Mouse (Mus musculus): ENCODE data around the gene Reps2.
A peak's percentile ranks its signal among the peaks of the same experiment; 100 is the strongest.

Reps2 gene

GRCm38 (mm10) chrX:162643091-162643788, at the start of gene Reps2:
TSS of gene Reps2 (minus strand) at chrX:162643649.
- peak; percentile 90 for DNase-seq

- DNase-seq: no peak
These were observed 47.8 kb upstream of the Reps2 start for GRCm38 (mm10) chrX:162691272-162691671.

GRCm38 (mm10) chrX:162685394-162685793, 41.9 kb upstream of the Reps2 start:
- no peak for DNase-seq

DNA sequence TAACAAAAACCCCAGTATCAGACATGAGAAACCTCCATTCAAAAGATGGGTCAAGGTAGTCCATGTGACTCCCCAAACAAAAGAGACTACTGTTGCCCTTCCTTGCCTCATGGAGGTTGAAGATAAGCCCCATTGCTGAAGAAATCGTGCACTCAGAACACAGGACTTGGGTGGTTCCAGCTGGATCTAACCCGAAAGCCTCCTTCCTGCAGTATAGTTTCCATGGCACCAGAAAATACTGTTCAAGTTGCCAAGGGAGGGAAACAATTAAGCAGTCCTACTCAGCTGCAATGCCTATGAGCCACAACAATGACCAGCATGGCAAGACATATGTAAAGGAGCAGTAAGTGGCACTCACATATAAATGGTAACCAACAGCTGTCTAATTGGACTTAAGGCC, 36.1 kb upstream of the Reps2 start:
- no peak for DNase-seq

DNA sequence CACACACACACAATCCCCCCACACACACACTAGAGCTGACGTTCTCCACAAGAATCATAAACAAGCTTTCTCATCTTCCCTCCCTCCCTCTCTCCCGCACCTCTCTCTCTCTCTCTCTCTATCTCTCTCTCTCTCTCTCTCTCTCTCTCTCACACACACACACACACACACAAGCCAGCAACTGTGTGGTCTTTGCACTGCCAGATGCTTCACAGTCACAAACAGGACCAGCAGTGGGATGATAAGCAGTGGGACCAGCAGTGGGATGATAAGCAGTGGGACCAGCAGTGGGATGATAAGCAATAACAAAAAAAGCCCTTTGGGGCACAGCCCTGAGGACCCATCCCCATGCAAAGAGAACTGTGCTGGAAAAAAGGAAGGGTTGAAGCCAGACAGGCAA, 35.4 kb upstream of the Reps2 start:
- no peak for DNase-seq

GRCm38 (mm10) chrX:162666166-162666565, 22.7 kb upstream of the Reps2 start:
- no peak for DNase-seq

DNA sequence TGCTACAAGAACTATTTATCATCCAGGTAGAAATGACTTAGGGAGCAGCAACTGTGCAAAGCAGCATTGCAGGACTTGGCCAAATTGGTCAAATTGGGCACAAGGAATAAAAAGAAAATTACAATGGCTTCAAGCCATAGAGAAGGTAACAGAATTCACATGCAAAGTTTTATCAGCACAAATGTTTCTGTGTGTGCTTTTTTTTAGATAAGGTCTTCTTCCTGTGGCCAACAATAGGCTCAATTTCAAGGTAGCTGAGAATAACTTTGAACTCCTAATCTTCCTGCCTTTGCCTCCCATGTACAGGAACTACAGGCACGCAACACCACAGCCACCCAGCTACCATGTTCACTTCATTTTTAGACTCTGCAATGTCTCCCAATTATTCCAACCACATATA, 16.7 kb upstream of the Reps2 start:
- DNase-seq: no peak

- no peak for DNase-seq
These were observed 10.1 kb upstream of the Reps2 start for GRCm38 (mm10) chrX:162653518-162653917.

GRCm38 (mm10) chrX:162652445-162652844, 9.0 kb upstream of the Reps2 start:
- DNase-seq: no peak

- DNase-seq: no peak
These were observed 7.7 kb upstream of the Reps2 start for GRCm38 (mm10) chrX:162651125-162651524.

GRCm38 (mm10) chrX:162643789-162644092, 292 bp upstream of the Reps2 start:
- no peak for DNase-seq

DNA sequence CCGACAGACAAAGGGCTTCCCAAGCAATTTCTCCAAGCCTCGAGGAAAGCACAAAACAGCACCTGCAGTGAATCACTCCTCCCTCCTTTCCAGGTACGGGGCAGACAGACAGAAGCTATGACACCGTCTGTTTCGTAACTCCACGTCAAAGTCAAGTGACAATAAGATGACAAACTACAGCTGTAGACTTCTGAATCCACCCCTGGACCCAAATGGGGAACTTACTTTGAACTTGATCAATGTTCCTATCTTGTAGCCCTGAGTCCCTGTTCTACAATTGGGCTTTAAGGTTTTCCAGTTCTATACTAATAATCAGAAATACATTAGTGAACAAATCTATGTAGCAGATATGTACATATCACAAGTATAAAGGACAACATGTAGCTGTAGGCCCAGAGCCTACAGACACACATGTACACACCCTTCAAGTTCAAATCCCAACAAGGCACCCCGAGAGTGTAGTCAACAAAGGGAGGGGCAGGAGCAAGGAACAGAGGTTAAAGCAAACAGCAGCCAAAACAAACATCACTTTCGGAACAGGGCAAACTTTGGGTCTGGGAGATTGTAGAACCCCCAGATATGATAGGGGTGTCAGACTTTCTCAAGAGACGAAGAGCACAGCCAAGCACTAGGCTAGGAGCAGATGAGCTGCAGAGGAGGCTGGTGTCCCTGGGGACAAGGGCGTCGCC, 903 bp downstream of the Reps2 start:
- peak; percentile 8 for DNase-seq

DNA sequence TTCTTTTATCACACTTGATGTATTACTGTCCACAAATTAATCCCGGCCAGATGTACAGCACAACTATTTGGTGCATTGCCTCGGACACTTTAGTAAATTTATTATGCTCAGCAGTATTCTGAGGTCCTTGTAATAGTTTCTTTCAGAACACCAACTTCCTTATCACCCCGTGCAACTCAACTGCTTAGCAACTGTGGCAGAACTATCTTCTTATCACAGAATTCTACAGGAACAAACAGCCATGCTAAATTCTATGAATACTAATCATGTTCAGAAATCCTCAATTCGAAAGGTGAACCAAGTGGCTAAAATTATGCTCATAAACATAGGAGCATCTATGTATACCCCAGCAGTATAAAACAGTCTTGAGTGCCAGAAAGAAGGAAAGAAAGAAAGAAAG, 1.7 kb downstream of the Reps2 start:
- no peak for DNase-seq

DNA sequence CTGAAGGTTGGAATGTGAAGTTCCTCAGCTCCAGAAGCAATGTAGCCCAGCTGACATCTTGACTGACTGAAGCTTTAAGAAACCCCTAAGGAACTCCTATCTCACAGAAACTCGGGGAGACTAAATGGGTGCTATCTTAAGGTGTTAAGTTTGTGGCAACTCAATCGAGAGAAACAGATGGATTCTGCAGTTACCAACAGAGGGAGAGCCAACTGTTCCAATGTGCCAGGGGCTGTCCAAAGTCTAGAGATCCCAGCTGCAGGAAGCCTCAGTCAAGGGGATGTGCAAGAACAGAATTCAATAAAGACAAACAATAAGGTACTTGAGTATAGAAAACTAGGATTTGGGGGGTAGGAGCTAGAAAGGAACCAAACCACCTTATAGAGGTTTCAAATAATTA, 8.3 kb downstream of the Reps2 start:
- no peak for DNase-seq

DNA sequence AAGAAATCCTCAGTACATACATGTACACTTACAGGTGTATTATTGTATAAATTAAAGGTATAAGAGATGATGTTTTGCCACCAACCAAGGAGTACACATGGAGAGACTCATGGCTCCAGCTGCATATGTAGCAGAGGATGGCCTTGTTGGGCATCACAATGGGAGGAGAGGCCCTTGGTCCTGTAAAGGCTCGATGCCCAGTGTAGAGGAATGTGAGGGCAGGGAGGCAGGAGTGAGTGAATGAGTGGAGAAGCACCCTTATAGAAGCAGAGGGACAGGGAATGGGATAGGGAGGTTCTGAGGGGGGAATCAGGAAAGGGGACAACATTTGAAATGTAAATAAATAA, 21.4 kb downstream of the Reps2 start:
- no peak for DNase-seq

- no peak for DNase-seq
These were observed 22.0 kb downstream of the Reps2 start for GRCm38 (mm10) chrX:162621194-162622090.

- no peak for DNase-seq
These were observed 23.7 kb downstream of the Reps2 start for GRCm38 (mm10) chrX:162619705-162620104.

DNA sequence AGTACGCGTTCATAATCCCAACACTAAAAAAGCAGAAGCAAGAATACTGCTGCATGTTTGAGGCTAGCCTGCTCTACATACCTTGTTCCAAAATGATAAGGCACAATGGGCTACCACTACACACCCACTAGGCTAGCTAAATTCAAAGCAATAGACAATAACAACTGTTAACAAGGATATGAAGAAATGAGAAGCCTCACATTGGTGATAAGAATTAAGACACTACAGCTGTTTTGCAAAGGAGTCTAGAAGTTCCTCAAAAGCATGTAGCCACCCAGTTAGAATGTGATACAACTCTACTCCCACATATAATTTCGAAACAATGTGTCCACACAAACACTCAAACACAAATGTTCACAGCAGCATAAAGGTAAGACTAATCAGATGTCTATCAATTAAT, 24.9 kb downstream of the Reps2 start:
- DNase-seq: no peak

DNA sequence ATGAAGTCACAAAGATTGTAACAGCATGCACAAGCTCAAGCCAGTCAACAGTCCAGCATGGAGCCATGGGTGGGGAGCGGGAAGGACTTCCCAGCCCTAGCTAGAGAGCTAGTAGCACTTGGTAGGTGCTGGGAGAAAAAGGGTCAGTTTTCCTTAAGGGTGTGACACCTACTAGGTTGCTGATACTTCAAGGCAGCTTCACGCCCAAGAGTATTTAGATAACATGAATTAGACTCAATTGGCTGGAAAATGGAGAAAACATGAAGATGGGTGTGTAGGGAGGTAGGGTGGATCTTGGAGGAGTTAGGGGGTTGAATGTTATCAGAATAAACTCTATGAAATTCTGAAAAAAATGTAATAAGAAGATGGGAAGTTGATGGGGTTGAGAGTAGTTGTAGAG, 37.3 kb downstream of the Reps2 start:
- no peak for DNase-seq

- DNase-seq: no peak
These were observed 43.8 kb downstream of the Reps2 start for GRCm38 (mm10) chrX:162599666-162600065.

- peak; percentile 68 for DNase-seq
These were observed 52.2 kb downstream of the Reps2 start for GRCm38 (mm10) chrX:162591005-162591801.

DNA sequence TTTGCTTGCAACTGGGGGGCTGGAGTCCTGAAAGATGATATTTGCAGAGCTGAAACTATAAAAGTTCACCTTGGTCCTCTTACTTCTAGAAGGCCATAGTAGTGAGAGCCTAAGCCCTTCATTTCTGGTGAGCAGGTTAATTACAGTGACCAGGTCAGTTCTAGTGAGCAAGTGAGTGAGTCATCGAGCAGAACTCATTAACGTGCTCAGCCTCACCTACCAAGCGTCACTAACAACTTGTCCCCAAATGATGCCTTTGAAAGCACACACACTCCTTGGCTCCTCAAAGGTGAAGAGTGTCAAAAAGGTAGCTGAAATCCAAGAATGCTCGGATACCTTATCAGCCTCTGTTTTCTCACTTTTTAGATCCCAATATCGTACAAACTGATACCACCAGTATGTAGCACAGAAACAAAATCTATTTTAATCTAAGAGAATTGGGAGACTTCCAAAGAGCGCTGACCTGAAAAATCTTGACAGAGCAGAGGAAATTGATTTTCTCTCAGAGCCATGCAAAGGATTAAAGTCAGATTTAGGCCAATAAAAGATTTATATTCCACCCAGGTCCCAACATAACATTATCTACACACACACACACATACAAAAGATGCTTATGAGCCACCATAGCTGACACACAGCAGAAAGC, 53.2 kb downstream of the Reps2 start:
- no peak for DNase-seq

All from kidney, postnatal 10 days (tissue).